Mouse (Mus musculus) midbrain, embryonic 15.5 days (tissue): ENCODE measurements around the gene Gm37240. TPM values are rescaled to one million over a fixed set of nuclear protein-coding genes. Genes with fewer than 3 reads are reported as not detected.

Source experiments
- ATAC-seq: fragments of 200-750 bp; cut with Nextera tagmentation; replicated peaks from 2 replicates; pipeline ENCODE4 v1.8.0; 2017; ENCODE audit warnings: moderate TSS enrichment
- H3K27ac ChIP-seq: fragments of 300-500 bp; sonication (generic); 2 replicates; pipeline ENCODE4 v1.5.1; 2015; ENCODE audit warnings: mild to moderate bottlenecking, inconsistent platforms
- H3K27me3 ChIP-seq: fragments of 300-500 bp; sonication (generic); replicated peaks from 2 replicates; pipeline ENCODE4 v1.6.1; 2015; ENCODE audit warnings: inconsistent platforms
- H3K36me3 ChIP-seq: fragments of 300-500 bp; sonication (generic); replicated peaks from 2 replicates; pipeline ENCODE4 v1.6.1; 2015; ENCODE audit warnings: inconsistent platforms
- H3K4me1 ChIP-seq: fragments of 300-500 bp; sonication (generic); 2 replicates; pipeline ENCODE4 v1.6.1; 2015; ENCODE audit warnings: inconsistent platforms
- H3K4me2 ChIP-seq: fragments of 300-500 bp; sonication (generic); 2 replicates; pipeline ENCODE4 v1.6.1; 2015; ENCODE audit warnings: inconsistent platforms, mild to moderate bottlenecking, moderate library complexity
- H3K4me3 ChIP-seq: fragments of 300-500 bp; sonication (generic); 2 replicates; pipeline ENCODE4 v1.5.1; 2015; ENCODE audit warnings: mild to moderate bottlenecking, inconsistent platforms
- H3K9ac ChIP-seq: fragments of 300-500 bp; sonication (generic); 2 replicates; pipeline ENCODE4 v1.6.1; 2015; ENCODE audit warnings: mild to moderate bottlenecking, inconsistent platforms
- H3K9me3 ChIP-seq: fragments of 300-500 bp; sonication (generic); 2 replicates; pipeline ENCODE4 v1.6.1; 2016; ENCODE audit warnings: inconsistent platforms
- WGBS: fragments of 180-500 bp; shearing (Covaris S2); methylation state at CpG from one replicate; pipeline ENCODE4 v1.1.7; 2015; ENCODE audit warnings: mixed read lengths; 5-methylcytosine and 5-hydroxymethylcytosine counted together
- polyA plus RNA-seq: library from polyadenylated mRNA; unstranded; fragments of >200 nt; fragmentation: Nextera tagmentation; extraction: Ambion mirVana; gene quantifications from 2 replicates; pipeline ENCODE4 v1.2.1, GENCODE M21; 2015

Gene Gm37240
- polyA plus RNA-seq, 1 experiment from 2014 or later = 0.40 TPM

- WGBS = 91% methylated on average over 9 of the region's 9 CpGs
- ATAC-seq = no peak
- Histone ChIP-seq H3K9me3 (no peaks in the 10 kb centered on the region), H3K4me2 (no peak overlapping the region), H3K4me3 (no peak overlapping the region), H3K4me1 (peaks cover 4% of the 10 kb centered on the region; the same call in 1 of the 2 replicates), H3K27ac (no peak overlapping the region), H3K9ac (no peak overlapping the region), H3K27me3 (no peaks in the 10 kb centered on the region), H3K36me3 (no peaks in the 10 kb centered on the region)
Measured at GRCm38 (mm10) chr3:84645156-84646006, 1241.9 kb downstream of the Gm37240 start.

DNA sequence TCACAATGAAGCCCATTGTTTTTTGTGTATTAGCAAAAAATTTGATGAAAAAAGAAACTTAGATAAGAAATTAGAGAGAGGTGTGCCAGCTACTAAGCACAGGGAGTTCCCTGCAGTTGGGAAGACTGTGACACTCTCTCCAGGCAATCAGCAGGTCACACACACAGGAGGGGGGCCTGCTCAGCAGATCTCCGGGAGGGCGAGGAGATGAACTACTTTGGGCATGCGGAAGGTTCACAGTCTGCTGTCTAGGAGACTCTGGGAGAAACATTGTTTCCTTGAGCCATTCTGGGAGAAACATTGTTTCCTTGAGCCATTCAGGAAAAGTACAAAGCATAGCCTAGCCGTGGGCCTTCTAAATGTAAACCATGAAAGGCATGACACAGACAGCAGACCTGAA, 1244.4 kb downstream of the Gm37240 start:
- H3K4me2 ChIP-seq = no peak overlapping the region
- no peak overlapping the region for H3K27ac ChIP-seq
- no peak for ATAC-seq

DNA sequence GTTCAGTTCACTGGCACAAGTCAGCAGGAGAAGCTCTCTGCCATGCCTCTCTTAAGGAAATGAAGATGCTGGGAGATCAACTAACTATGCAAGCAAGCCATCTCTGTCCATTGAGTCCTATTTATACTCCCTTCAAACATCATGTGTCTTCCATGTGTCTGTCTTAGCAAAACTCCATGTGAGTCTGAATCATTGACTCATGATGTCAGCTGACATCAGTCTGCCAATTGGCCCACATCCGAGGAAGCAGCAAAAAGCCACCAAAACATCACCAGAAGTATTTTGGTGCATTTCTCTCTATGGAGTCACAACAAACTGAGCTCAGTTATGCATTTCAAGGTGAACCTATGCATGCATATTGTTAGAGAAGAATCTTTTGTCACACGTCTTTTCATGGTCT, 1245.9 kb downstream of the Gm37240 start:
- no peaks in the 10 kb centered on the region for H3K36me3 ChIP-seq
- no peaks in the 10 kb centered on the region for H3K27me3 ChIP-seq
- H3K4me2 ChIP-seq = no peak overlapping the region
- no peaks in the 10 kb centered on the region for H3K4me1 ChIP-seq
- 88% methylated on average over 2 of the region's 2 CpGs for WGBS
- H3K9me3 ChIP-seq = no peaks in the 10 kb centered on the region
- H3K27ac ChIP-seq = no peak overlapping the region
- ATAC-seq = no peak
- H3K4me3 ChIP-seq = no peak overlapping the region
- no peak overlapping the region for H3K9ac ChIP-seq

More for the DNA sequence above, 1244.4 kb downstream of the Gm37240 start:
- no peak overlapping the region for H3K9ac ChIP-seq
- 51% methylated on average over 4 of the region's 4 CpGs for WGBS
- H3K9me3 ChIP-seq = no peaks in the 10 kb centered on the region
- no peaks in the 10 kb centered on the region for H3K27me3 ChIP-seq
- H3K4me3 ChIP-seq = no peak overlapping the region
- H3K4me1 ChIP-seq = peaks cover 4% of the 10 kb centered on the region; the same call in 1 of the 2 replicates
- H3K36me3 ChIP-seq = no peaks in the 10 kb centered on the region

DNA sequence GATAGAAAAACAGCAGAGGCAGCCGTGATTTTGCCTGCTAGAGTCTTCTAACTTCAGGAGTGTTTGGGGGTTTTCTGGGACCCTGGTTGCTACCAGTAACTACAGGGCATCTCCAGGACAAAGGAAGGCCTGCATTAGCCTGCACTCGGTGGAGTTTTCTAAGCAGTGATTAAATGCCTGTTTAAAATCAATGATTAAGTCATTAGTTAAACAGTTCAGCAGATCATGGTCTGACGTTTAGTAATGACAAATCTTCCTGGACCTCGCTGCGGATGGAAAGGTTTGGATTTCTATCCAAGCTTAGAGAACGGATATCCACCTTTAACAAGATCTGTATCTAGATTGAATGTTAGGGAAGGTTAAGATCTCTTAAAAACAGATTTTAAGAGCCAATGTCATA, 1246.8 kb downstream of the Gm37240 start:
- no peak overlapping the region for H3K4me2 ChIP-seq
- no peak for ATAC-seq
- H3K9me3 ChIP-seq = no peaks in the 10 kb centered on the region
- H3K36me3 ChIP-seq = no peaks in the 10 kb centered on the region
- WGBS = 49% methylated on average over 6 of the region's 6 CpGs
- no peaks in the 10 kb centered on the region for H3K27me3 ChIP-seq
- H3K27ac ChIP-seq = no peak overlapping the region
- H3K9ac ChIP-seq = no peak overlapping the region
- no peaks in the 10 kb centered on the region for H3K4me1 ChIP-seq
- no peak overlapping the region for H3K4me3 ChIP-seq

DNA sequence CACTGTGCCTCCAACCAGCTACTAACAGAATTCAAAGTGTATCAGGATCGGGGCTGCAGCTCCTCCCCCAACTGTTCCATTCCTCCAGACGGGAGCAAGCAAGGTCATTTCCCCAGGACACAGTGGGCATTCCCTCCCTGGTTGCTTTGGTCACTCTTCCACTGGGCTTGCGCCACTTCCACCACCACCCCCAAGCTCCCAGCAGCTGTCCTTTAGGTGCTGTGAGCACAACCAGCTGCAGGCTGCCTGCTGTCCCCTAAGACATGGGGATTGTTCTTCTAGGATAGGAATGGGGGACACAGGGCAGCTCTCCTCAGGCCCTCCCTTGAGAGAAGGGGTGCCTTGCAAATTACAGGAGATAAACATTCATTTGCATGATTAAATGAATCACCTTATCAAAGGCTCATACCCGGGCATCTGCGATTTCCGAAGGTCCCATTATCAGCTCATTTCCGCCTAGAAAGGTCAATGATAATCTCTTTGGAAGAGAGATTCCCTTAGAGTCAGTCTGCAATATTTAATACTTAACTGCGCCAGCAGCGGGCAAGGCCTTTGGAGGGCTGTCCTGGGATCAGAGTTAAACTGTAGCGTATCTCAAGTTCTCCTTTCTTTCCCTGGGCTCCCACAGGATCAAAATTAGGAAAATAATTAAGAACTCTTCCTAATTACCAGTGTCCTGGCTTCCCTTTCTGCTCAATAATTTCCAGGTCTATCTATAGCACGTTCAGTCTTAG, 1247.4 kb downstream of the Gm37240 start:
- WGBS = 42% methylated on average over 11 of the region's 11 CpGs
- no peaks in the 10 kb centered on the region for H3K4me1 ChIP-seq
- ATAC-seq = no peak
- H3K27ac ChIP-seq = no peak overlapping the region
- no peaks in the 10 kb centered on the region for H3K36me3 ChIP-seq
- no peak overlapping the region for H3K4me2 ChIP-seq
- H3K9ac ChIP-seq = no peak overlapping the region
- H3K4me3 ChIP-seq = no peak overlapping the region
- no peaks in the 10 kb centered on the region for H3K27me3 ChIP-seq
- H3K9me3 ChIP-seq = no peaks in the 10 kb centered on the region

DNA sequence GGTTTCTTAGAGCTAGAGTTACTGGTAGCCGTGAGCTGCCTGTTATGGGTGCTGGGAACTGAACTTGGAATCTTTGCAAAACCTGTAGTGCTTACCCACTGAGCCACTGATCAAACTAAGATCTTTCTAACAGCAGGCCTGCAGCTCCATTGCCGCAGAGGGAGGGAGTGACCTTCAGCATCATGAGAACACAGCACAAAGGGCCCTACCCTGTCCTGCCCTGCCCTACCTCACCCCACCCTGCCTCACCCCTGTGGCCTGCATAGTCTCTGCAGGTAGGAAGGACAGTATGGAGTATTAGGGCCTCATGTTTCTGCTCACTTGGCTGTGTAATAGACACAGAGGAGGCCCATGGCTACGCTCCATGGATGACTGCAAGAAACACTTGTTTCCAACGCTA, 1248.5 kb downstream of the Gm37240 start:
- no peak for ATAC-seq
- 85% methylated on average over 4 of the region's 4 CpGs for whole genome bisulfite sequencing
- H3K27ac ChIP-seq = no peak overlapping the region

GRCm38 (mm10) chr3:84637890-84638578, 1249.3 kb downstream of the Gm37240 start:
- no peak overlapping the region for H3K4me2 ChIP-seq
- 70% methylated on average over 12 of the region's 12 CpGs for WGBS
- H3K4me1 ChIP-seq = no peaks in the 10 kb centered on the region
- H3K27me3 ChIP-seq = no peaks in the 10 kb centered on the region
- H3K36me3 ChIP-seq = no peaks in the 10 kb centered on the region
- no peak for ATAC-seq
- H3K4me3 ChIP-seq = no peak overlapping the region
- H3K9ac ChIP-seq = no peak overlapping the region
- H3K27ac ChIP-seq = no peak overlapping the region
- no peaks in the 10 kb centered on the region for H3K9me3 ChIP-seq

More for the DNA sequence above, 1248.5 kb downstream of the Gm37240 start:
- Histone ChIP-seq H3K4me1 (no peaks in the 10 kb centered on the region), H3K36me3 (no peaks in the 10 kb centered on the region), H3K9ac (no peak overlapping the region), H3K4me3 (no peak overlapping the region), H3K9me3 (no peaks in the 10 kb centered on the region), H3K4me2 (no peak overlapping the region), H3K27me3 (no peaks in the 10 kb centered on the region)

DNA sequence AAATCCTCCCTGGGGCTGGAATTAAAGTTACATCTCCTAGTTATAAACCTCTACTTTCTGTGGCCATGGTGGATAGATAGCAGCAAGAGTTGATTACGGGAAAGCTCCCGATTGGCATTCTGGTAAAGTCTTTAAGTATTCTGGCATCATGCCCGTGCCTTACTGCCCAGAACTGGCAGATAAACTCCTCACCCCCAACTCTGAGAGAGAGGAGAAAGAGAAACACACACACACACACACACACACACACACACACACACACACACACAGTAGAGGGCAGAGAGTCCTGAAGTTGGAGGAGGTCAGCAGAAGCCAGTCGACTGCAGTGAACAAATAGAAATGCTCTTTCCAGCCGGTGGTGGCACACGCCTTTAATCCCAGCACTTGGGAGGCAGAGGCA, 1250.2 kb downstream of the Gm37240 start:
- no peak overlapping the region for H3K27ac ChIP-seq
- H3K36me3 ChIP-seq = no peaks in the 10 kb centered on the region
- no peak overlapping the region for H3K4me3 ChIP-seq
- H3K27me3 ChIP-seq = no peaks in the 10 kb centered on the region
- no peak overlapping the region for H3K9ac ChIP-seq
- WGBS = 85% methylated on average over 6 of the region's 6 CpGs
- H3K4me2 ChIP-seq = no peak overlapping the region
- ATAC-seq = no peak
- H3K9me3 ChIP-seq = no peaks in the 10 kb centered on the region
- no peaks in the 10 kb centered on the region for H3K4me1 ChIP-seq

DNA sequence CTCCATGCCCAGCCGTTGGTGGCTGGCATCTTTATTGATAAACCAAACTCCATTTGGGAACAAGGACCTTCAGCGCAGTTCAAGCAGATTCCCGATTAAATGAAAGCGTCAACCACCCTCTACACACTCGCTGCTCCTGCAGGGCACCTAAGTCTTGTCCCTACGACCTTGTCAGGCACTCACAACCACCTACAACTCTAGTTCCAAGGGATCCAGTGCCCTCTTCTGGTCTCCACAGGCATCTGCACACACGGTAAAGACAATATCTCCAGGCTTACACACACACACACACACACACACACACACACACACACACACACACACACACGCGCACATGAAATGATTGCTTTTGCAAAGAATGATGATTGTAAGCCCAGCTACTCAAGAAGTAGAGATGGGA, 1255.7 kb downstream of the Gm37240 start:
- no peak overlapping the region for H3K27ac ChIP-seq
- H3K4me2 ChIP-seq = no peak overlapping the region
- H3K36me3 ChIP-seq = no peaks in the 10 kb centered on the region
- no peaks in the 10 kb centered on the region for H3K4me1 ChIP-seq
- no peak overlapping the region for H3K9ac ChIP-seq
- ATAC-seq = no peak
- H3K4me3 ChIP-seq = no peak overlapping the region
- H3K27me3 ChIP-seq = no peaks in the 10 kb centered on the region
- WGBS = 96% methylated on average over 9 of the region's 9 CpGs
- no peaks in the 10 kb centered on the region for H3K9me3 ChIP-seq

GRCm38 (mm10) chr3:84622026-84622425, 1265.3 kb downstream of the Gm37240 start:
- 68% methylated on average over 3 of the region's 3 CpGs for WGBS
- no peak for ATAC-seq
- peaks cover 6% of the 10 kb centered on the region; the same call in 1 of the 2 replicates for H3K4me1 ChIP-seq

GRCm38 (mm10) chr3:84619725-84620124, 1267.6 kb downstream of the Gm37240 start:
- no peak overlapping the region for H3K27ac ChIP-seq
- 91% methylated on average over 6 of the region's 6 CpGs for WGBS
- ATAC-seq = no peak
- H3K27me3 ChIP-seq = no peaks in the 10 kb centered on the region
- H3K9ac ChIP-seq = no peak overlapping the region
- no peaks in the 10 kb centered on the region for H3K36me3 ChIP-seq
- peaks cover 2% of the 10 kb centered on the region; the same call in 1 of the 2 replicates for H3K4me1 ChIP-seq
- H3K4me3 ChIP-seq = no peak overlapping the region
- H3K9me3 ChIP-seq = no peaks in the 10 kb centered on the region
- no peak overlapping the region for H3K4me2 ChIP-seq

More at GRCm38 (mm10) chr3:84622026-84622425, 1265.3 kb downstream of the Gm37240 start:
- no peak overlapping the region for H3K4me3 ChIP-seq
- H3K9ac ChIP-seq = no peak overlapping the region
- no peaks in the 10 kb centered on the region for H3K27me3 ChIP-seq
- H3K9me3 ChIP-seq = no peaks in the 10 kb centered on the region
- no peak overlapping the region for H3K4me2 ChIP-seq
- H3K36me3 ChIP-seq = no peaks in the 10 kb centered on the region
- H3K27ac ChIP-seq = no peak overlapping the region

- H3K27ac ChIP-seq = no peak overlapping the region
- no peak overlapping the region for H3K9ac ChIP-seq
- H3K9me3 ChIP-seq = no peaks in the 10 kb centered on the region
- H3K4me3 ChIP-seq = no peak overlapping the region
- peaks cover 2% of the 10 kb centered on the region; the same call in 1 of the 2 replicates for H3K4me1 ChIP-seq
- 95% methylated on average over 7 of the region's 7 CpGs for WGBS
- ATAC-seq = no peak
- H3K27me3 ChIP-seq = no peaks in the 10 kb centered on the region
- no peak overlapping the region for H3K4me2 ChIP-seq
- H3K36me3 ChIP-seq = no peaks in the 10 kb centered on the region
Measured at GRCm38 (mm10) chr3:84619056-84619455, 1268.3 kb downstream of the Gm37240 start.
